Mouse (Mus musculus) brain, embryonic 14.5 days (tissue): ENCODE measurements at regions not wholly inside any gene's neighbourhood (a gene's known extent, or its start where the extent isn't known, plus 50 kb on each side); places are given as distances from the start of the nearest gene placed in this dataset.

Source experiments
- CTCF ChIP-seq: fragments of 200-500 bp; IDR thresholded peaks from 2 replicates; pipeline ENCODE4 v1.5.1; 2012; ENCODE audit warnings: inconsistent platforms, mild to moderate bottlenecking, moderate library complexity, borderline replicate concordance; ENCODE audit not compliant: insufficient read depth, insufficient read length; ENCODE audit errors: extremely low read depth
- POLR2A ChIP-seq: fragments of 200-500 bp; IDR thresholded peaks from 2 replicates; pipeline ENCODE4 v1.6.1; 2012; ENCODE audit warnings: mild to moderate bottlenecking, inconsistent platforms, borderline replicate concordance; ENCODE audit not compliant: poor library complexity, insufficient read depth, insufficient read length, severe bottlenecking; ENCODE audit errors: extremely low read depth

DNA sequence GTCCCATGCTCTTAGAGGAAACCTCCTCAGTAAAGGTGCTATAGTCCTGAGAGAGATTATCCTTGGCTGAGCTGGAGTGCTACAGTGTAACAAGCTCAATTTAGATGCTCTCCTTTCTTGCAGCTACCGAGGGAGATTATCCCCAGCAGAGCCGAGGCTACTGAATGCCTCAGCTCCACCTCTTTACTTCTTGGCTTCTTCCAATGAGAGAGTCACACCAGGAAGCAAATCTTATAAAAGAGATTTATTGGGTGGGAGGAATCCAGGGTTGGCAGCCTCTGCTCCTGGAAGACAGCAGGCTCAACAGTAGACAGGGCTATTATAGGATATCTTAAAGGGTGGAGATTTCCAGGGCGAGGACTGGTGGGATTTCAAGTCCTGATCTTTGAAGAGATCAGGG is 75.7 kb upstream of the Tnfaip3 start:
- no peak for TF ChIP-seq CTCF
- no peak for TF ChIP-seq POLR2A
